In genomic region chr8:121643384-121643783, GRCm38 (mm10) we compare ENCODE assay signal across 13 mouse cellular contexts. TPM values are rescaled to one million over a fixed set of nuclear protein-coding genes. Genes with fewer than 3 reads are reported as not detected.
DNase-seq lines count a peak whose midpoint lies in the region; ATAC-seq and TF ChIP-seq lines count a peak whose summit lies in the region.
"Had no signal": no experiment of that assay in that cellular context is flagged by ENCODE, and none has a peak within 500 bp of the region (broad histone marks: within the 10 kb centered on the region; RNA-seq: fewer than 3 reads in every experiment).

No protein-coding gene starts in this region.

- no peak for TF ChIP-seq POLR2A in small intestine, adult 2 months (IDR thresholded peaks at IDR 0.05; ENCODE audit: low read depth, low read length)

- H3K27me3 ChIP-seq in heart, embryonic 13.5 days (replicated peaks): no peaks in the 10 kb centered on the region
- no peaks in the 10 kb centered on the region for H3K27me3 ChIP-seq in midbrain, embryonic 12.5 days
- H3K27me3 ChIP-seq in midbrain, embryonic 10.5 days (ENCODE audit: low read depth, poor library complexity, severe bottlenecking): no peaks in the 10 kb centered on the region
- no peaks in the 10 kb centered on the region for H3K27me3 ChIP-seq in heart, embryonic 16.5 days (ENCODE audit: control insufficient read depth, insufficient read depth, low read length)
- H3K27me3 ChIP-seq in small intestine, adult 2 months (ENCODE audit: control insufficient read depth, insufficient read depth, low read length): no peaks in the 10 kb centered on the region
- no peaks in the 10 kb centered on the region for H3K27me3 ChIP-seq in intestine, embryonic 16.5 days (replicated peaks; ENCODE audit: control insufficient read depth, insufficient read depth, low read length)

- no peak overlapping the region for H3K4me3 ChIP-seq in heart, embryonic 13.5 days
- H3K4me3 ChIP-seq in midbrain, embryonic 12.5 days: no peak overlapping the region
- no peak overlapping the region for H3K4me3 ChIP-seq in midbrain, embryonic 10.5 days
- H3K4me3 ChIP-seq in heart, embryonic 16.5 days (ENCODE audit: low read length): no peak overlapping the region
- H3K4me3 ChIP-seq in small intestine, adult 2 months (ENCODE audit: low read depth, low read length): no peak overlapping the region
- H3K4me3 ChIP-seq in intestine, embryonic 16.5 days (ENCODE audit: low read length): no peak overlapping the region
- H3K4me3 ChIP-seq: liver, embryonic 13.5 days; myocyte had no signal

- H3K4me2 ChIP-seq in heart, embryonic 13.5 days: no peak overlapping the region
- H3K4me2 ChIP-seq in midbrain, embryonic 12.5 days (replicated peaks): no peak overlapping the region
- H3K4me2 ChIP-seq in heart, embryonic 16.5 days (ENCODE audit: low read depth, low read length): no peak overlapping the region
- H3K4me2 ChIP-seq in intestine, embryonic 16.5 days (ENCODE audit: low read depth, low read length): no peak overlapping the region
- H3K4me2 ChIP-seq: liver, embryonic 13.5 days had no signal

- H3K36me3 ChIP-seq in heart, embryonic 13.5 days: no peaks in the 10 kb centered on the region; the same call in 1 of the 2 replicates
- no peaks in the 10 kb centered on the region for H3K36me3 ChIP-seq in midbrain, embryonic 12.5 days
- peaks cover 10% of the 10 kb centered on the region for H3K36me3 ChIP-seq in midbrain, embryonic 10.5 days
- no peaks in the 10 kb centered on the region for H3K36me3 ChIP-seq in heart, embryonic 16.5 days (ENCODE audit: control insufficient read depth, insufficient read depth)
- no peaks in the 10 kb centered on the region for H3K36me3 ChIP-seq in small intestine, adult 2 months (ENCODE audit: control insufficient read depth, insufficient read depth, low read length)
- H3K36me3 ChIP-seq in intestine, embryonic 16.5 days (ENCODE audit: control insufficient read depth, insufficient read depth, low read length): no peaks in the 10 kb centered on the region
- H3K36me3 ChIP-seq: liver, embryonic 13.5 days had no signal

- peaks cover 76% of the 10 kb centered on the region for H3K4me1 ChIP-seq in heart, embryonic 13.5 days
- H3K4me1 ChIP-seq in midbrain, embryonic 12.5 days: peaks cover 52% of the 10 kb centered on the region
- H3K4me1 ChIP-seq in midbrain, embryonic 10.5 days: peaks cover 50% of the 10 kb centered on the region
- peaks cover 29% of the 10 kb centered on the region for H3K4me1 ChIP-seq in heart, embryonic 16.5 days (ENCODE audit: control insufficient read depth, insufficient read depth, low read length)
- H3K4me1 ChIP-seq in small intestine, adult 2 months (ENCODE audit: control insufficient read depth, insufficient read depth, insufficient read length, low read length): peaks cover 17% of the 10 kb centered on the region
- peaks cover 39% of the 10 kb centered on the region for H3K4me1 ChIP-seq in intestine, embryonic 16.5 days (ENCODE audit: control insufficient read depth, insufficient read depth, low read length)

- H3K9me3 ChIP-seq in heart, embryonic 13.5 days: no peaks in the 10 kb centered on the region
- no peaks in the 10 kb centered on the region for H3K9me3 ChIP-seq in midbrain, embryonic 12.5 days
- no peaks in the 10 kb centered on the region for H3K9me3 ChIP-seq in midbrain, embryonic 10.5 days (replicated peaks)
- no peaks in the 10 kb centered on the region for H3K9me3 ChIP-seq in heart, embryonic 16.5 days (replicated peaks; ENCODE audit: control insufficient read depth, low read length)
- no peaks in the 10 kb centered on the region for H3K9me3 ChIP-seq in intestine, embryonic 16.5 days (ENCODE audit: control insufficient read depth, low read length)
- H3K9me3 ChIP-seq: liver, embryonic 13.5 days had no signal

- no peak for TF ChIP-seq CTCF in small intestine, adult 2 months (IDR thresholded peaks at IDR 0.05; ENCODE audit: extremely low read depth, insufficient read length, insufficient replicate concordance, low read depth, low read length)

- H3K27ac ChIP-seq in heart, embryonic 13.5 days (replicated peaks): peak overlapping the region; percentile 59
- no peak overlapping the region for H3K27ac ChIP-seq in midbrain, embryonic 12.5 days (replicated peaks)
- no peak overlapping the region for H3K27ac ChIP-seq in midbrain, embryonic 10.5 days (replicated peaks)
- H3K27ac ChIP-seq in heart, embryonic 16.5 days (ENCODE audit: low read length): peak overlapping the region; percentile 30; the same call in 1 of the 2 replicates
- H3K27ac ChIP-seq in small intestine, adult 2 months (ENCODE audit: insufficient read depth, low read depth, low read length): 0 out of 2 replicates have a peak overlapping the region, but pooled peaks have one; percentile 8
- no peak overlapping the region for H3K27ac ChIP-seq in intestine, embryonic 16.5 days (ENCODE audit: low read length)
- H3K27ac ChIP-seq: liver, embryonic 13.5 days had no signal

- ATAC-seq in heart, embryonic 13.5 days (ENCODE audit: extremely low read depth, insufficient number of reproducible peaks, low FRiP score, low TSS enrichment): no peak
- ATAC-seq in midbrain, embryonic 12.5 days (ENCODE audit: low FRiP score, low read depth): no peak
- ATAC-seq in heart, embryonic 16.5 days (replicated peaks; ENCODE audit: extremely low read depth, insufficient read depth, low FRiP score): no peak
- no peak for ATAC-seq in intestine, embryonic 16.5 days

- DNase-seq in heart, adult 8-10 months (ENCODE audit: low spot score): no peak
- no peak for DNase-seq in midbrain, embryonic 10.5 days (ENCODE audit: low spot score)
- DNase-seq in adrenal gland, postnatal 4 days (ENCODE audit: low spot score in 2 of 2): no peak
- DNase-seq: cerebellum, adult 8-10 months; liver, embryonic 13.5 days; spleen, adult 18-20 months; thymus, postnatal 25 days had no signal

- H3K9ac ChIP-seq in heart, embryonic 13.5 days: peak overlapping the region; percentile 58; the same call in 1 of the 2 replicates
- peak overlapping the region; percentile 17; the same call in 1 of the 2 replicates for H3K9ac ChIP-seq in midbrain, embryonic 12.5 days (replicated peaks)
- no peak overlapping the region for H3K9ac ChIP-seq in heart, embryonic 16.5 days (ENCODE audit: low read length)
- no peak overlapping the region for H3K9ac ChIP-seq in intestine, embryonic 16.5 days (ENCODE audit: low read depth, low read length)
- H3K9ac ChIP-seq: liver, embryonic 13.5 days had no signal

- WGBS in heart, embryonic 13.5 days: 53% methylated on average over 11 of the region's 11 CpGs
- WGBS in midbrain, embryonic 12.5 days: 74% methylated on average over 11 of the region's 11 CpGs
- 82% methylated on average over 11 of the region's 11 CpGs for WGBS in midbrain, embryonic 10.5 days
- 55% methylated on average over 11 of the region's 11 CpGs for WGBS in heart, embryonic 16.5 days
- WGBS in small intestine, adult 2 months: 58% methylated on average over 11 of the region's 11 CpGs
- 73% methylated on average over 11 of the region's 11 CpGs for WGBS in intestine, embryonic 16.5 days

RNA-seq across cellular contexts. Expression of gene Zcchc14, which starts 9.3 kb away (rescaled TPM):
- polyA plus RNA-seq in heart, embryonic 13.5 days (2015; fragmentation: Nextera tagmentation; extraction: Ambion mirVana): 7.8 and 8.7 TPM in 2 replicates
- total RNA-seq in heart, adult 8-10 months (2022): 10 to 100 TPM; 23.7 to 30.9 (median 26.2) TPM
- polyA plus RNA-seq in midbrain, embryonic 12.5 days (2016; fragmentation: Nextera tagmentation; extraction: Ambion mirVana): 27.7 TPM in 2 replicates
- 14.9 and 18.6 TPM in 2 replicates for polyA plus RNA-seq in midbrain, embryonic 10.5 days (2016; fragmentation: Nextera tagmentation; extraction: Ambion mirVana)
- polyA plus RNA-seq in heart, embryonic 16.5 days (2015; fragmentation: Nextera tagmentation; extraction: Ambion mirVana): 7.9 and 8.5 TPM in 2 replicates
- 15.3 and 31.3 TPM in 2 replicates for polyA plus RNA-seq in small intestine, adult 2 months (2012; rRNA removed)
- polyA plus RNA-seq in intestine, embryonic 16.5 days (2015; fragmentation: Nextera tagmentation; extraction: Ambion mirVana): 7.7 and 9.5 TPM in 2 replicates
- 10 to 100 TPM; 60.9 to 65.2 TPM for total RNA-seq in adrenal gland, postnatal 4 days (2021)

RNA-seq across cellular contexts. Expression of gene Map1lc3b, which starts 53.2 kb away (rescaled TPM):
- 187 and 188 TPM in 2 replicates for polyA plus RNA-seq in heart, embryonic 13.5 days (2015; fragmentation: Nextera tagmentation; extraction: Ambion mirVana)
- total RNA-seq in heart, adult 8-10 months (2022): 100 to 1,000 TPM; 264 to 289 (median 284) TPM
- 280 and 292 TPM in 2 replicates for polyA plus RNA-seq in midbrain, embryonic 12.5 days (2016; fragmentation: Nextera tagmentation; extraction: Ambion mirVana)
- polyA plus RNA-seq in midbrain, embryonic 10.5 days (2016; fragmentation: Nextera tagmentation; extraction: Ambion mirVana): 208 and 250 TPM in 2 replicates
- polyA plus RNA-seq in heart, embryonic 16.5 days (2015; fragmentation: Nextera tagmentation; extraction: Ambion mirVana): 203 and 251 TPM in 2 replicates
- polyA plus RNA-seq in small intestine, adult 2 months (2012; rRNA removed): 50.7 and 82.2 TPM in 2 replicates
- polyA plus RNA-seq in intestine, embryonic 16.5 days (2015; fragmentation: Nextera tagmentation; extraction: Ambion mirVana): 190 and 192 TPM in 2 replicates
- 100 to 1,000 TPM; 131 to 133 TPM for total RNA-seq in adrenal gland, postnatal 4 days (2021)

Comparison
In these comparisons a context has a peak if more than half of its experiments do, and no peak if none do; other contexts are left out.
1. H3K9ac ChIP-seq: peak in heart, embryonic 13.5 days (single experiment) and midbrain, embryonic 12.5 days (single experiment); none in heart, embryonic 16.5 days (single experiment) and intestine, embryonic 16.5 days (single experiment).
2. H3K27ac ChIP-seq: peak in heart, embryonic 13.5 days (single experiment), heart, embryonic 16.5 days (single experiment) and small intestine, adult 2 months (single experiment); none in midbrain, embryonic 12.5 days (single experiment), midbrain, embryonic 10.5 days (single experiment) and intestine, embryonic 16.5 days (single experiment).